In genomic region chr16:44767967-44768366, GRCm38 (mm10) we compare ENCODE assay signal across 1 mouse cellular context.
TF ChIP-seq lines count a peak whose summit lies in the region.

No protein-coding gene starts in this region.

TF ChIP-seq in MEL, 35 proteins besides CTCF, POLR2A, EP300 and RAD21 (continued from another document):
- TF ChIP-seq NRF1 (IDR thresholded peaks at IDR 0.05; ENCODE audit: insufficient read depth, low read depth, low read length, poor library complexity, severe bottlenecking) (no peak), GATA1 (IDR thresholded peaks at IDR 0.05; ENCODE audit: low read depth, low read length) (peak; percentile 30; the same call in 1 of the 2 replicates), SMC3 (IDR thresholded peaks at IDR 0.05; ENCODE audit: low read depth, low read length) (peak; percentile 88), MXI1 (IDR thresholded peaks at IDR 0.05; ENCODE audit: low read depth, low read length) (no peak), NELFE (IDR thresholded peaks at IDR 0.05; ENCODE audit: low read depth, low read length) (no peak), JUND (IDR thresholded peaks at IDR 0.05; ENCODE audit: low read depth, low read length) (no peak), ELF1 (IDR thresholded peaks at IDR 0.05; ENCODE audit: low read depth, low read length) (no peak), TCF12 (IDR thresholded peaks at IDR 0.05; ENCODE audit: low read depth, low read length) (peak; percentile 39; the same call in 1 of the 2 replicates), USF1 (IDR thresholded peaks at IDR 0.05; ENCODE audit: low read depth, low read length) (no peak), BHLHE40 (IDR thresholded peaks at IDR 0.05; ENCODE audit: borderline replicate concordance, low read depth, low read length) (0 out of 2 replicates have a peak, but pooled peaks have one; percentile 33), MEF2A (IDR thresholded peaks at IDR 0.05; ENCODE audit: extremely low read depth, insufficient replicate concordance, low read depth, low read length, poor library complexity, severe bottlenecking) (no peak), MAX (IDR thresholded peaks at IDR 0.05; ENCODE audit: low read length) (no peak), SIN3A (IDR thresholded peaks at IDR 0.05; ENCODE audit: low read length) (peak; percentile 83), MYC (IDR thresholded peaks at IDR 0.05; ENCODE audit: low read depth, low read length) (0 out of 2 replicates have a peak, but pooled peaks have one; percentile 27)
